Mouse (Mus musculus) limb, embryonic 12.5 days (tissue): ENCODE results near the gene Ank3. TPM values are rescaled to one million over a fixed set of nuclear protein-coding genes. Genes with fewer than 3 reads are reported as not detected.

Experiments used
- ATAC-seq: fragments of 200-750 bp; cut with Nextera tagmentation; 2 replicates; pipeline ENCODE4 v1.8.0; 2017; ENCODE audit warnings: low read depth, moderate TSS enrichment; ENCODE audit not compliant: insufficient number of reproducible peaks, insufficient read depth, low FRiP score, low TSS enrichment
- H3K27ac ChIP-seq: fragments of 300-500 bp; sonication (generic); 2 replicates; pipeline ENCODE4 v1.5.1; 2016; ENCODE audit warnings: mild to moderate bottlenecking, moderate library complexity
- H3K27me3 ChIP-seq: fragments of 300-500 bp; sonication (generic); 2 replicates; pipeline ENCODE4 v1.6.1; 2016; ENCODE audit warnings: mild to moderate bottlenecking, moderate library complexity
- H3K36me3 ChIP-seq: fragments of 300-500 bp; sonication (generic); 2 replicates; pipeline ENCODE4 v1.6.1; 2016; ENCODE audit warnings: mild to moderate bottlenecking, moderate library complexity
- H3K4me1 ChIP-seq: fragments of 300-500 bp; sonication (generic); replicated peaks from 2 replicates; pipeline ENCODE4 v1.6.1; 2016
- H3K4me2 ChIP-seq: fragments of 300-500 bp; sonication (generic); 2 replicates; pipeline ENCODE4 v1.6.1; 2016; ENCODE audit warnings: mild to moderate bottlenecking, moderate library complexity
- H3K4me3 ChIP-seq: fragments of 300-500 bp; sonication (generic); replicated peaks from 2 replicates; pipeline ENCODE4 v1.5.1; 2016; ENCODE audit warnings: mild to moderate bottlenecking
- H3K9ac ChIP-seq: fragments of 300-500 bp; sonication (generic); replicated peaks from 2 replicates; pipeline ENCODE4 v1.6.1; 2016; ENCODE audit warnings: mild to moderate bottlenecking, moderate library complexity
- H3K9me3 ChIP-seq: fragments of 300-500 bp; sonication (generic); 2 replicates; pipeline ENCODE4 v1.6.1; 2016; ENCODE audit warnings: mild to moderate bottlenecking, moderate library complexity
- WGBS: fragments of 180-500 bp; shearing (Covaris S2); methylation state at CpG from one replicate; pipeline ENCODE4 v1.1.7; 2016; 5-methylcytosine and 5-hydroxymethylcytosine counted together
- polyA plus RNA-seq: library from polyadenylated mRNA; unstranded; fragments of >200 nt; fragmentation: Nextera tagmentation; extraction: Ambion mirVana; gene quantifications from 2 replicates; pipeline ENCODE4 v1.2.1, GENCODE M21; 2016

Ank3 gene
- polyA plus RNA-seq, 1 experiment from 2014 or later = 32.5 TPM

DNA sequence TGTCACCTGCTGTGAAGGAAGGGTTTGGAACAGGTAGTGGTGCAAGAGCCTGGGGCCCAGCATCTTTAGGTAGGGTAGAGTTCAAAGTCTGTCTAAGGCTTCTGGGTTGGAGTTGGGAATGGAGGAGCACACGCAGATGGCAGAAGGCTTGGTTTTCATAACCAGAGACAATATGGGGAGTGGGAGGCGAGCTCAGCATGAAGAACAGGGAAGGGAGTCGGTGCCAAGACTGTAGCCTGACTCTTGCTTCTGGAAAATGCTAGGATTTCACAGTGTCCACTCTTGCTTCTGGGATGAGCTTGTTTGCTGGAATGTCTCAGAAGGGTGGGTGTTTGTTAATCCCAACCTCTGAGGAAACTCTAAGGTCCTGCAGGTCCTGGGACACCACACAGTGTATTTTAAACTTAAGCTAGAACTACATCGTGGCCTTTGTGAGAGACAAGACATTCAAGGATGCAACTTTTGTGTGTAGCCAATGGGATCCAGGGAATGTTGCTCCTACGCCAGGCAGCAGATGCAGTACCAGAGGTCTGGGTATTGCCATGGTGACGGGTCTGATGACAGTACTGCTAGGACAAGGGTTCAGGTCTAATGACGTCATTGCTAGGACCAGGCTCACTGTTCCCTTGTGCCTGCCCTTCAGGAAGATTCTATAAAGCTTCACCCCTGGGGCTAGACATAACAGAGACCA is 222.3 kb downstream of the Ank3 start:
- H3K9ac ChIP-seq = no peak overlapping the region
- 0 out of 2 replicates have a peak, but pooled peaks cover 5% of the 10 kb centered on the region for H3K4me1 ChIP-seq
- no peak overlapping the region for H3K4me3 ChIP-seq
- H3K27me3 ChIP-seq = no peaks in the 10 kb centered on the region
- H3K4me2 ChIP-seq = no peak overlapping the region
- WGBS = 83% methylated on average over 7 of the region's 7 CpGs
- no peak overlapping the region for H3K27ac ChIP-seq
- H3K36me3 ChIP-seq = no peaks in the 10 kb centered on the region
- no peaks in the 10 kb centered on the region for H3K9me3 ChIP-seq
- ATAC-seq = no peak

DNA sequence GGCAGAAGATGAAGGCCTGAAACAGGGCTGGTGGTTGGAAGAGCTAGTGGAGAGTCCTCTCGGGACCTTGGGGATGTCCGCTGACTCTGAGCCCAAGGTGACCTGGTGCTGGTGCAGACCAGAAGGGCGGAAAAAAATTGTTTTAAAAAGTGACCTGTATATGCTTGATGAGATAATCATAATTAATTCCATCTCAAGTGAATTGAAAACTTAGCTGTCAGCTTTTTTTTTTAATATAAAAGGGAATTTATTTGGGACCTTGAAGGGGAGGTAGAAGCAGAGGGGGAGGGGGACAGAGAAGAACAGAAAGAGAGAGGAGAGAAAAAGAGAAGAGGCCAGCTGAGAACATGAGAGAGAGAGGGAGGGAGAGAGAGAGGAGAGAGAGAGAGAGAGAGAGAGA is 229.2 kb downstream of the Ank3 start:
- Histone ChIP-seq H3K36me3 (no peaks in the 10 kb centered on the region), H3K4me3 (no peak overlapping the region), H3K9ac (no peak overlapping the region), H3K4me1 (peaks cover 13% of the 10 kb centered on the region; the same call in 1 of the 2 replicates), H3K27me3 (no peaks in the 10 kb centered on the region), H3K27ac (no peak overlapping the region), H3K9me3 (no peaks in the 10 kb centered on the region), H3K4me2 (no peak overlapping the region)
- no peak for ATAC-seq
- 94% methylated on average over 3 of the region's 3 CpGs for WGBS

DNA sequence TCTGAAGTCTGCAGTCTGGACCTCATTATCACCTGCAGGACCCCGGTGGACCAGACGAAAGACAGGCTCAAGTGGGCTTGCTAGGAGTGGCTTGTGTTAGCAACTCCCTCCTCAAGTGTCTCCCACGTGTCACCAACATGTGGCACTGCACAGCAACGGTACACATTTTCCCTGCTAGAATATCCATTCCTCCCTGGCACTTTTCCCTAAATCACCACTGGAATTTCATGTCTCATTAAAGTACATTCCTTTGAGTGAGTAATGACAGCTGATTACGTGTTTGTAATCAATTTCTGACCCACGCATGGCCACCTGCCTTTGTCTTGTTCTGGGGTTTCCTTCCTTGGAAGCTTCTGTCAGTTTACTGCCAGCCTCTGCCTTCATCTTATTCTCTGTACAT is 230.2 kb downstream of the Ank3 start:
- H3K4me3 ChIP-seq = no peak overlapping the region
- WGBS = 20% methylated on average over 6 of the region's 6 CpGs
- H3K27ac ChIP-seq = no peak overlapping the region
- H3K27me3 ChIP-seq = no peaks in the 10 kb centered on the region
- H3K9ac ChIP-seq = no peak overlapping the region
- H3K4me2 ChIP-seq = no peak overlapping the region
- H3K4me1 ChIP-seq = peaks cover 14% of the 10 kb centered on the region
- no peaks in the 10 kb centered on the region for H3K9me3 ChIP-seq
- no peaks in the 10 kb centered on the region for H3K36me3 ChIP-seq
- ATAC-seq = no peak

DNA sequence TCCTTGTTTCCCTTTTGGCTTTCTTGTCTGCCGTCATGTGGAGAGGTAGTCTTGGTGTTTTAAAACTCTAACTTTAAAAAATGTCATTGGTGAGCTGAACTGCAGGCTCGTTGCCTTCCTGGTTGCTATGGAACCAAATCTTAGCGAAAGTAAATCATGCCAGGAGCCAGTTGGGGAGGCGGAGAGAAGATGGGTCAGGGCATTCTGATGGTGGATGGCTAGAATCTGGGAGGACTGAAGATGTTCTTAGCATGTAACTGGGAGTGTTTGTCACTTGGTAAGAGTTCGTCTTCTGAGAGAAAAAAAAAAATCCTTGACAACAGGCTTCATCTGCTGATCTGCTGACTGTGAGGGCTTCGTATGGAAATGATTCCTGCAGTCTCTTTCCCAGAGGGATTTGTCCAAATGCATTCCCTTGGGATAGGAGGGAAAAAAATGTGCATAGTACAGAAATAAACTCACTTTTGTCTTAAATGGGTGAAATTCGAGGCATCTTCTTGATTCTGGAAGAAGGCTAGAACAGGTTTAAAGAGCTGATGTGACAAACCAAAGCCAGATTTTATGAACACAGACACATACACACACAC is 232.3 kb downstream of the Ank3 start:
- Histone ChIP-seq H3K4me2 (no peak overlapping the region), H3K4me1 (peaks cover 31% of the 10 kb centered on the region), H3K9ac (no peak overlapping the region), H3K9me3 (no peaks in the 10 kb centered on the region), H3K27ac (0 out of 2 replicates have a peak overlapping the region, but pooled peaks have one; percentile 7), H3K27me3 (no peaks in the 10 kb centered on the region), H3K4me3 (no peak overlapping the region), H3K36me3 (no peaks in the 10 kb centered on the region)
- ATAC-seq = no peak
- WGBS = 54% methylated on average over 7 of the region's 7 CpGs

DNA sequence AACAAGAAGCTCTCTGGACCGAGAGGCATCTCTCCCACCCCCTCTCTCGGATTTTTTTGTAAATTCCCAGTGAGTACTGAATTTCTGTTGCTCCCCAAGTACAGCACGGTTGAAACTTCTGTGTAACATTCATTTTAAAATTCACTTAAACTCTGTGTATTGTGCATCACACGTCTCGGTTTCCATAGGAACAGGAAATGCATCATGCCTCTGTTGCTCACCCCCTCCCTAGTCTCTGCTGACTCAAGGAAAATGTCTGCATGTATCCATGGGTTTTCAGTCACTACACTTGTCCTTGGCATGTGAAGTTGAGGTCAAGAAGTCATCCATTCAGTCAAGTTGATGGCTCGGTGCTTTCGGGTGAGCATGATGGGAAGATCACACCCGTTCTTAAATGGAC is 234.3 kb downstream of the Ank3 start:
- no peaks in the 10 kb centered on the region for H3K36me3 ChIP-seq
- WGBS = 89% methylated on average over 8 of the region's 8 CpGs
- no peak overlapping the region for H3K27ac ChIP-seq
- H3K9ac ChIP-seq = no peak overlapping the region
- no peak overlapping the region for H3K4me3 ChIP-seq
- no peak overlapping the region for H3K4me2 ChIP-seq
- ATAC-seq = no peak
- H3K27me3 ChIP-seq = no peaks in the 10 kb centered on the region
- peaks cover 35% of the 10 kb centered on the region for H3K4me1 ChIP-seq
- H3K9me3 ChIP-seq = no peaks in the 10 kb centered on the region

DNA sequence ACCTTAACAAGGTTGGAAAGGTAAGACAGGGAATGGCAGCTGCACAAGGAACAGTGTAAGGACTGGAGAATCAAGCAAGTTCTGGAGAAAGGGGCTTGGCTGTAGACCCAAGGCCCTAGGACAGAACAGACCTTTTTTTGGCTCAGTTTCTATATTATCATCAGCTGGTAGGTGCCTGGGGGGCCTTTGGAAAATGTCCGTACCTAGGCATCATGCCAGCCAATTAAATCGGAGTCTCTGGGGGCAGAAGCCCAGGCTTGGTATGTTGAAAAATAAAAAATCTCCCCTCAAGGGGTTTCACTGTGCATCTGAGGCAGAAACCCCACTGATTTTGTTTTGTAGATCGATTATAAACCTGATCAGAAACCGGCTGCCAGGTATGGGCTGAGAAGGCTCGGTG is 236.3 kb downstream of the Ank3 start:
- Histone ChIP-seq H3K9me3 (no peaks in the 10 kb centered on the region), H3K4me2 (no peak overlapping the region), H3K27ac (0 out of 2 replicates have a peak overlapping the region, but pooled peaks have one; percentile 47), H3K9ac (no peak overlapping the region), H3K36me3 (no peaks in the 10 kb centered on the region), H3K4me1 (peaks cover 28% of the 10 kb centered on the region), H3K4me3 (no peak overlapping the region), H3K27me3 (no peaks in the 10 kb centered on the region)
- no peak for ATAC-seq
- WGBS = 78% methylated on average over 5 of the region's 5 CpGs

DNA sequence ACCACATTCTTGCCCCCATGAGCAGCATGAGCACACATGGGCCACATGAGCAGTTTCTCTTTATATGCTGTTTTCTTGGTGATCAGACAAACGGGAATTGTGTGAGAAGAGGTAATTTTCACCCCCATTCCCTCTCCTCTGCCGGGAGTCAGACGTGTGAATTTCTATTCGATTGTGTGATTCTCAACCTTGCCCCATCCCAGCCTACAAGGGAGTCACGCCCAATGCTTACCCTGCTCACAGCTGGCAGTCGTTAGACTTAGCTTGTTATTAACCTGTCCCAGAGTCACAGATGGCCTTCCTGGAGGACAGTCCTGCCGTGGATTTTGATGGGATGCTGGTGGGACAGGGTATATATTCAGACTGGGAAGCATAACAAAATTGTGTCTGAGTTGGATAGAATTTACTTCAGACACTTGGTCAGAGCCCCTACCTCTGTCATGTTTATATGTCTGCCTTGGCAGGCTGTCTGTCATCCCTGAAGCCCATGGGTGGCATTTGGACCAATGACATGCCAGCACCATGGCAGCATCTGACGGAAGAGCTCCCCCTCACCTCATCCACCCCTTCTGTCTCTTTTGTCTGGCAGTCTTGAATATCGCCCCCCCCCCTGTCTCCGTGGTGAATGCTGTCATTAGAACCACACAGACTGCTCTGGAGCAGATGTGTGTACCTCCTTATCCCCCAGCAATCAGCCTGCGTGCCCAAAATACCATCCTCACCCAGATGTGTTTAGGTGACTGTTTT is 237.5 kb downstream of the Ank3 start:
- Histone ChIP-seq H3K4me3 (no peak overlapping the region), H3K36me3 (no peaks in the 10 kb centered on the region), H3K9me3 (no peaks in the 10 kb centered on the region), H3K27ac (no peak overlapping the region), H3K4me1 (peaks cover 24% of the 10 kb centered on the region), H3K9ac (no peak overlapping the region), H3K27me3 (no peaks in the 10 kb centered on the region), H3K4me2 (no peak overlapping the region)
- 38% methylated on average over 11 of the region's 11 CpGs for WGBS
- no peak for ATAC-seq

DNA sequence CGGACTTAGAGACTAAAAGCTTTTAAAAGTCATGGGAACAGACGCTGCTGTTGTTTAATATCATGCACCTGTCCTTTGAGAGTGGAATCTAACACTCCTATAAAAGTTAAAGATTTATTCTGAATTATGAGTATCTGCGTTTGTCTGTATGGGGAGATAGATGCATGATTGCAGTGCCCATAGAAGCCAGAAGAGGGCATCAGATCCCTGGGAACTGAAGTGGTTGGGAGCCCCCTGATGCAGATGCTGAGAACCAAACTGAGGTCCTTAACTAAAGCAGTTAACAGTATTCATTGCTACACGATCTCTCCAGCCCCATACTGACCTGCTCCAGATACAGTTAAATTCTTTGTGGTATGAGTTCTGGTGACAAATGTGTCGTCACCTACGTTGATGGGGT is 240.6 kb downstream of the Ank3 start:
- H3K4me2 ChIP-seq = no peak overlapping the region
- H3K27me3 ChIP-seq = no peaks in the 10 kb centered on the region
- no peak for ATAC-seq
- no peak overlapping the region for H3K9ac ChIP-seq
- no peaks in the 10 kb centered on the region for H3K36me3 ChIP-seq
- H3K4me3 ChIP-seq = no peak overlapping the region
- no peak overlapping the region for H3K27ac ChIP-seq
- WGBS = 81% methylated on average over 6 of the region's 6 CpGs
- no peaks in the 10 kb centered on the region for H3K9me3 ChIP-seq
- peaks cover 20% of the 10 kb centered on the region for H3K4me1 ChIP-seq

DNA sequence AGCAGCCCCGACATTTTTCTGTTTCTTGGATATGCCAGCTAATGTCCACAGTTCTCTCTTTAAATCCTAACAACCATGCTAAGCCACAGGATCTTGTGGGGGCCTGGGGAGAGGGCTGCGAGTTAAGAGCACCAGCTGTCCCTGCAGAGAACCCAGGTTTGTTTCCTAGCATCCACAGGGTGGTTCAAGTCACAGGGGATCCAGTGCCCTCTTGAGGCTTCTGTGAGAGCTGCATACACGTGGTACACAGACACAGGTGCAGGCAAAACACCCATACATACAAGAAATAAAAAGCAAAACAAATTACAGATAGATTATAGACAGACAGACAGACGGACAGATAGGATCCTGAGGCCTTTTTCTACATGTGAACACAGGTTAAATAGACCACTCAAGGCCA is 242.0 kb downstream of the Ank3 start:
- Histone ChIP-seq H3K9me3 (no peaks in the 10 kb centered on the region), H3K27ac (no peak overlapping the region), H3K4me2 (no peak overlapping the region), H3K4me1 (peaks cover 9% of the 10 kb centered on the region), H3K36me3 (no peaks in the 10 kb centered on the region), H3K27me3 (no peaks in the 10 kb centered on the region), H3K4me3 (no peak overlapping the region), H3K9ac (no peak overlapping the region)
- ATAC-seq = no peak
- WGBS = 79% methylated on average over 4 of the region's 4 CpGs

DNA sequence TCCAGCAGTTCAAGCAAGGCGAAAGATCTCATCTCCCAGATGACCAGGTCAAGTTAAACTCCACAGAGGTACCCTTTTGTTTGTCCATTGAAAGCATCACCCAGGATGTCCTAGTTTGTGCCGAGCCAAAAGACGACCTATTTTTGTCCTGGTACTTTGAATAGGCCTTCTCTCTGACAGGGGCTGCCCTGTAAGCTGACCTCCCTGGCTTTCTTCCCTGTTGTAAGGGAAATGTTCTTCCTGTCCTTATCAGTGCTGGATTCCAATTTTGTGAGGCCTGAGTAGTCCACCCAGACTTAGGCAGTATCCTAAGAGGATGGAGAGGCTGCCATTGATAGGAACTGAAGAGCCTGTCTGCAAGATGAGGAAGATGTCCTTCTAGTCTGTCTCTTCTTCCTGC is 244.9 kb downstream of the Ank3 start:
- no peak overlapping the region for H3K4me3 ChIP-seq
- H3K4me1 ChIP-seq = no peaks in the 10 kb centered on the region; the same call in 1 of the 2 replicates
- H3K9me3 ChIP-seq = no peaks in the 10 kb centered on the region
- no peak overlapping the region for H3K4me2 ChIP-seq
- 80% methylated on average over 3 of the region's 3 CpGs for WGBS
- H3K27me3 ChIP-seq = no peaks in the 10 kb centered on the region
- no peaks in the 10 kb centered on the region for H3K36me3 ChIP-seq
- ATAC-seq = no peak
- no peak overlapping the region for H3K27ac ChIP-seq
- no peak overlapping the region for H3K9ac ChIP-seq

DNA sequence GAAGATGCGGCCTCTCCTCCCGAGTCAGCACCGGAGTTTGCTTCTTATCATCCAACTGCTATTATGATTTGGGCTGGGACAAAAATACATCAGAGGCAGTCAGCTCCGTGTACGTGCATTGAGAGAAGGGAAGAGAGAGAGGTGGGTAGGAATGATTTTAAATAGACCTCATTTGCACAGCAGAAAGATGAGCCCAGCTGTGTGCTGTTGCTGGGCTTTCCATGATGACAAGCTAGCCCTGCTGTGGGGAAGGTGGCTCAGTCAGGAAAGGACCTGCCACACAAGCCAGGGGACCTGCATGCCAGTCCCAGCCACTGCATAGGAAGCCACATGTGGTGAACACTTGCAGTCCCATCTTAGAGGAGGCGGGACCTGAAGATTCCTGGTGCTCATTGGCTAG is 245.4 kb downstream of the Ank3 start:
- ATAC-seq = no peak
- Histone ChIP-seq H3K27me3 (no peaks in the 10 kb centered on the region), H3K4me1 (no peaks in the 10 kb centered on the region; the same call in 1 of the 2 replicates), H3K9ac (no peak overlapping the region), H3K4me3 (no peak overlapping the region), H3K4me2 (no peak overlapping the region), H3K36me3 (no peaks in the 10 kb centered on the region), H3K9me3 (no peaks in the 10 kb centered on the region), H3K27ac (no peak overlapping the region)
- 91% methylated on average over 6 of the region's 6 CpGs for WGBS
